Mouse (Mus musculus): ENCODE results near the gene Mylpf. TPM values are rescaled to one million over a fixed set of nuclear protein-coding genes. Genes with fewer than 3 reads are reported as not detected.

Mylpf gene
- 20.7 TPM for polyA plus RNA-seq (2017; shearing (Covaris generic))

DNA sequence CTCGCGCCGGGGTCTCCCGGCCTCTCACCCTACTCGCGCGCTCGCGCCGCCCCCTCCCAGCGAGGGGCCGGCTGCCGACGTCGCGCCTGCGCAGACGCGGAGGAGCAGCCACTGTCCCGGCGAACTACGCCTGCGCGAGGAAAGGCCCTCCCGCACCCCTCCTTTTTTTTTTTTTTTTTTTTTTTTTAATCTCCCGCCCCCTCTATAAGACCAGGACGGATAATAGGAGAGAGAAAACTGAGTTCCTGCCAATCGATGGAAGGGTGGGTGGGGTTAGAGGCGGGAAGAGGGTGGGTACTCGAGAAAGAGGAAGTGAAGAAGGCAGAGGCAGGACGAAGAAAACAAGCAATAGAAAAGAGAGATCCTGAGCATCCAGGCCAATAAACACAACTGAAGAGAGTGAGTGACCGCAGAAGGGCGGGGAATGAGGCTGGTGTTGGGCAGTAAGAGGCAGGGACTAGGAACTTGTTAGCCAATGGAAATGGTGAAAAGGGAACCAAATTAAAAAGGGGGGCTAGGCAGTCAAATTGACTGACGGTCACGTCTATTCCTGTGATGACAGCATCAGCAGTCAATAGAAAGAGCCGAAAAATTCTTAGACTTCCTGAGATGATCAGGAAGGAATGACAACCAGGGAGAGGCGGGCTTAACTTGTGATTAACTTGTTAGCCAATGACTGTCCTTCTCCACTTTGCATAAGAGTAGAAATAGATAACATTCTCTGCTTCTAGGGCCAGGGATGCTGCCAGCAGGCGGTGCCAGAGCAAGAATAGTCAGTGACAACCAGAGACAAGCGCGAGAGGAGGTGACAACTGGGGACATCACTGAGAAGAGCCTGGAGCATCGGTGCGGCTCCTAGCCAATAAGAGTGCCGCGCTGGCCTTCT, at the start of gene Mylpf:
Mylpf (plus strand) TSS at position 338 of the 886 bp plus-strand sequence.

DNA sequence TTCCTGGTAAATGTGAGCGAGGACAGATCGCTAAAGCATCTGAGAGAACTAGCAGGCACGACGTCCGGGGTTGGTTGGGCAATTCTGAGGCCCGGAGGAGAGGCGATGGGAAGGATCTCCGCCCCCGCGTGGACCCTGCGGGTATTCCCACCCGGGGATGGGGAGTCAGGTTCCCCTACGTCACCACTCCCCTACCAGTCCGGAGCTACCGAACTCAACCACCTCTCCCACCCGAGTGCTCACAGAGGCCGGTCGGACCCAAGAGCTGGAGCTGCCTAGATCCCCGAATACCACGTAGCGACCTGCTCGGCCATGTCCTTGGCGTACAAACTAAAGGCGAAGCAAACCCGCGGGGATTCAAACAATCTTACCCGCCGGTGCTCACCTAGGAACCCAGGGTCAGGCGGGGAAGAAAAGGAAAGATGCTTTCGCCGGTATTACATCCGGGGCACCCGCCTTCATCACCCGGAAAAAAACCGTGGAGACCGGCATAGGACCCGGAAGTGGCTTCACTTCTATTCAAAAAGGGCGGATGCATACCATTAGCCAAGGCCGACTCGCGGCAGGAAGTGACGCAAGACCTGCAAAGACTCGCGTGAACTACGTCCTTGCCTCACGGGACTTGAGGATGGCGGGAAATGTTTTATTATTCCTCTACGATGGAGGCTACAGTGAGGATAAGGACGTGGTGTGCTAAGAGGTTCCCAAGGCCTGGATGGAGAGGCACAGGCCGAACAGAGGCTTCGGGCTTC, 13.0 kb upstream of the Mylpf start, which contains the start of gene Cd2bp2:
Cd2bp2 (minus strand) TSS at position 507 of the 752 bp plus-strand sequence.

DNA sequence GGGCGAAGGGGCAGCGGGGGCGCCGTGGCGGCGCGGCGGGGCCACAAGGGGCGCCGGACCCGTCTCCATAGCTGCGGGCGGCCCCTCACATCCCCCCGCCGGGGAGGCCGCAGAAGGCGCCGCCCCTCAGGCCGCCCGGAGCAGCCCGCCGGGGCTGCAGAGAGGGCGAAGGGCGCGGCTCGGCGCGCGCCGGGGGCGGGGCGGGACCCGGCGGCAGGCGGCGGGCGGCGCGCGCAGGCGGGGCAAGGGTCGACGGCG, 466 bp upstream of the Mylpf start, which contains the start of gene Tbc1d10b:
Tbc1d10b (minus strand) TSS at position 174 of the 258 bp plus-strand sequence.

DNA sequence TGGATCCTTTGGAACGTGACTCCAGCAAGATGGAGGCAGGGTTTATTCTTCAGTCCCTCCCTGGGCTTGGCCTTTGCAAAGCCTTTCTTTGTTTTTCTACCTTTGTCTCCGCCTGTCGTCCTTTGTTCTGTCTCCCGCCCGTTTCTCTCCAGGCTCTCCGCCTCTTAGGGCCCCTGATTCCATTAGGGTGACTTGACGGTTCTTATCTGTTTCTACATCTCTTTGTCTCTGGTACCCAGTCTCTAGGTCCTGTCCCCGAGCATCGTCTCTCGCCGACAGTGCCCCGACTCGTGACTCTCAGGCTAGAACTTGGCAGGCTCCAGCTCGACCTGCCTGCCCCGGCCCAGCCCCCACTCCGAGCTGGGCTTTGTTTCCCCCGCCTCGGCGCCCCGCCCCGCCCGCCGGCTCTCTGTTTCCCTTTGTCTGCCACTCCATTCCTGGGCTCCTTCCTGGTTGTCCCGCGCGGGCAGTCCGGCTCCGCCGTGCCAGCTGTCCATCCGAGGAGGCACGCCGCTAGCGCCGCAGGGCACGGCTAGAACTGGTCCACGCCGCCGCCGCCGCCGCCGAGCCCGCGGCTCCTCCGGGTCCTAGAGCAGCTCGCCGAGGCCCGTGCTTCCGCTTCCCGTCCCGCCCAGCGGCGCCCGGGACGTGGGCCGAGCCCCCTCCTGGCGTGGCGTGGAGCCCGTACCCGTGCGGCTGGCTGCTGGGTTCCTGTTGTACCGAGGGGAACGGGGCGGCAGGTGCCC, 24.1 kb downstream of the Mylpf start, which contains the start of the genes Zfp553 and Sept1:
Zfp553 (plus strand) TSS at position 440 of the 746 bp plus-strand sequence.
Sept1 (minus strand) TSS at position 509 of the 746 bp plus-strand sequence.

DNA sequence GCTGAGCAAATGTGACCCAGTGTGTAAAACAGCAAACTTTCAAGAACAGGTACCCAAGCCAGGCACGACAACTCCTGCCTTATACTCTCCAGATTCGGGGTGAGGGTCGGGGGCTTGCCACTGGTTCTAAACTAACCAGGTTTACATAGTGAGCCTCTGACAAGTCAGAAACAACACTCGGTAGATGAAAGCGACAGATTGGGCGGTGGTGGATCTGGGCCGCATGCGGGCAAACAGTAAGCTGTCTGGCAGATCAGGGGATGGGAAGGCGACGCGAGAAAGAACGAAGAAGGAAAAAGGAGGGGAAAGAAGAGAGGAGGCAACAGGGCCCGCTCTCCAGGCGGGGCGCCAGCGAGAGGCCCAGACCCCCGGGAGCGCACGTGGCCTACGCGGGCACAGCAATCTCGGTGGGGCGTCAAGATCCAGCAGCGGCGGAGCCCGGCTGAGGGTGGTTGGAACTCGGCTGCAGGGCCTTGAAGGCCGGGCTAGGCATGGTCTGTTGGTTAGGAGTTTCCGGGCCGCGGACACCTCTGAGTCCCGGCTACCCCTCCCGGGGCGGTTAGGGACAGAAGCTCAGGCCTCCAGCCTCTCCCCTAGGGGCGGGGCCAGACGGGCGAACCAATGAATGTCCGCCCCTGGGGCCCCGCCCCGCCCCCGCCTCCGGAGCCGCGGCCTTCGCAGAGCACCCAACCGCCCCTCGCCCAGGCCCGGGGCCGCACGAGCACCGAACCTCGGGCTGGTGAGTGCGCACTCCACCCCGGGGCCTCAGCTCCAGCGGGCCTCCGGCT, 35.4 kb downstream of the Mylpf start, which contains the start of gene Zfp771:
Zfp771 (plus strand) TSS at position 405 of the 788 bp plus-strand sequence.

DNA sequence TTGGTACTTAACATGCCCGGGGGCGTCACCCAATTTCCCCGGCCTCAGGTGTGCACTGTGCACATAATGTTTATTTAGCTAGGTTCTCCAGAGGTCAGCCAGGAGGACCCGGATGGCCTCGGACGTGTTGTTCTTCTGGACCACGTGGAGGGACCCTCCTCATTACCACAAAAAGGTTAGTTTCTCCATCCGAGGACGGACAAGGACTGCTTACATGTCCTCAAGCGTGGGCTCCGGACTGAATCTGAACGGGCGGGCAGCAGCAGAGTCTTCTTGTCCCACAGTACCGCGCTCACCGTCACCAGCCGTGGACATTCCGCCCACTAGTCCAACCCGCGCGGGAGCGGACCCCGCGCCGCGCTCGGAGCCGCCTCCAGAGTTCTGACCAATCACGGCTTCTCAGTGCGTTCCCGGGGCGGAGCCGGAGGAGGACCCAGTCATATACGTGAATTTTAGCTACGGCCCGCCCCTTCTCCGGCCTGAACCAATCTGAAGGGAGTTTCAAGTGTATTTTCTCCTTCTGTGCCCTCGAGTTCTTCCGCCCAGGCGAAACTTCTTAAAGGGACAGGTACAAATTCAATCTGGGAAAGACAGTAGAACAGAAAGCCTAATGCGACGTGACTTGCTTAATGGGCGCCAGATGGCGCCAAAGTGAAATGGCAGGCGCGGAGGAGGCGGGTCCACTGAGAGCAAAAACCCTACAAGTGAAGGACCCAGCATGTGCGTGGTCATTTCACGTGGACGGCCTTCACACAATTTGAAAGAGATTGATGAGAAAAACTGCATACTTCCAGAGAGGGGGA, 51.8 kb downstream of the Mylpf start, which contains the start of gene Dctpp1:
Dctpp1 (minus strand) TSS at position 401 of the 803 bp plus-strand sequence.

Other genes with a start within 250 kb of the Mylpf start
- 320 TPM for gene Cdipt, start 233.0 kb upstream of the Mylpf start, polyA plus RNA-seq (2017; shearing (Covaris generic))
- gene Cdiptos, start 232.8 kb upstream of the Mylpf start, polyA plus RNA-seq (2017; shearing (Covaris generic)) = 2.9 TPM
- 59.1 TPM for gene Mvp, start 194.3 kb upstream of the Mylpf start, polyA plus RNA-seq (2017; shearing (Covaris generic))
- 0.97 TPM for gene Pagr1b, start 192.4 kb upstream of the Mylpf start, polyA plus RNA-seq (2017; shearing (Covaris generic))
- gene Pagr1a, start 191.5 kb upstream of the Mylpf start, polyA plus RNA-seq (2017; shearing (Covaris generic)) = 149 TPM
- 32.7 TPM for gene Gm42742, start 187.8 kb upstream of the Mylpf start, polyA plus RNA-seq (2017; shearing (Covaris generic))
- gene Prrt2, start 187.7 kb upstream of the Mylpf start, polyA plus RNA-seq (2017; shearing (Covaris generic)) = 14.6 TPM
- 24.7 TPM for gene Maz, start 181.9 kb upstream of the Mylpf start, polyA plus RNA-seq (2017; shearing (Covaris generic))
- gene Kif22, start 166.4 kb upstream of the Mylpf start, polyA plus RNA-seq (2017; shearing (Covaris generic)) = 18.7 TPM
- gene Zg16, start 121.6 kb upstream of the Mylpf start, polyA plus RNA-seq (2017; shearing (Covaris generic)) = not detected
- gene AI467606, start 117.5 kb upstream of the Mylpf start, polyA plus RNA-seq (2017; shearing (Covaris generic)) = 389 TPM
- 19.1 TPM for gene Qprt, start 86.7 kb upstream of the Mylpf start, polyA plus RNA-seq (2017; shearing (Covaris generic))
- 101 TPM for gene Spn, start 71.1 kb upstream of the Mylpf start, polyA plus RNA-seq (2017; shearing (Covaris generic))
- 80.9 TPM for gene Cd2bp2, start 12.8 kb upstream of the Mylpf start, polyA plus RNA-seq (2017; shearing (Covaris generic))
- gene Tbc1d10b, start 422 bp upstream of the Mylpf start, polyA plus RNA-seq (2017; shearing (Covaris generic)) = 12.2 TPM
- gene Zfp553, start 24.2 kb downstream of the Mylpf start, polyA plus RNA-seq (2017; shearing (Covaris generic)) = 20.7 TPM
- 488 TPM for gene Sept1, start 24.2 kb downstream of the Mylpf start, polyA plus RNA-seq (2017; shearing (Covaris generic))
- gene Zfp771, start 35.4 kb downstream of the Mylpf start, polyA plus RNA-seq (2017; shearing (Covaris generic)) = 0.43 TPM
- 48.1 TPM for gene Dctpp1, start 51.8 kb downstream of the Mylpf start, polyA plus RNA-seq (2017; shearing (Covaris generic))
- gene Sephs2, start 65.2 kb downstream of the Mylpf start, polyA plus RNA-seq (2017; shearing (Covaris generic)) = 22.3 TPM
- gene Itgal, start 87.4 kb downstream of the Mylpf start, polyA plus RNA-seq (2017; shearing (Covaris generic)) = 433 TPM
- gene Zfp768, start 136.7 kb downstream of the Mylpf start, polyA plus RNA-seq (2017; shearing (Covaris generic)) = 0.34 TPM
- 18.2 TPM for gene Zfp747, start 167.2 kb downstream of the Mylpf start, polyA plus RNA-seq (2017; shearing (Covaris generic))
- gene 9130019O22Rik, start 178.3 kb downstream of the Mylpf start, polyA plus RNA-seq (2017; shearing (Covaris generic)) = 7.5 TPM
- gene E430018J23Rik, start 184.7 kb downstream of the Mylpf start, polyA plus RNA-seq (2017; shearing (Covaris generic)) = 6.0 TPM
- gene Zfp764, start 197.9 kb downstream of the Mylpf start, polyA plus RNA-seq (2017; shearing (Covaris generic)) = 12.8 TPM
- gene Zfp688, start 213.2 kb downstream of the Mylpf start, polyA plus RNA-seq (2017; shearing (Covaris generic)) = 40.2 TPM
- gene Zfp689, start 240.3 kb downstream of the Mylpf start, polyA plus RNA-seq (2017; shearing (Covaris generic)) = 8.9 TPM